Mouse (Mus musculus): ENCODE measurements around the gene Slc4a1.

The Slc4a1 gene

DNA sequence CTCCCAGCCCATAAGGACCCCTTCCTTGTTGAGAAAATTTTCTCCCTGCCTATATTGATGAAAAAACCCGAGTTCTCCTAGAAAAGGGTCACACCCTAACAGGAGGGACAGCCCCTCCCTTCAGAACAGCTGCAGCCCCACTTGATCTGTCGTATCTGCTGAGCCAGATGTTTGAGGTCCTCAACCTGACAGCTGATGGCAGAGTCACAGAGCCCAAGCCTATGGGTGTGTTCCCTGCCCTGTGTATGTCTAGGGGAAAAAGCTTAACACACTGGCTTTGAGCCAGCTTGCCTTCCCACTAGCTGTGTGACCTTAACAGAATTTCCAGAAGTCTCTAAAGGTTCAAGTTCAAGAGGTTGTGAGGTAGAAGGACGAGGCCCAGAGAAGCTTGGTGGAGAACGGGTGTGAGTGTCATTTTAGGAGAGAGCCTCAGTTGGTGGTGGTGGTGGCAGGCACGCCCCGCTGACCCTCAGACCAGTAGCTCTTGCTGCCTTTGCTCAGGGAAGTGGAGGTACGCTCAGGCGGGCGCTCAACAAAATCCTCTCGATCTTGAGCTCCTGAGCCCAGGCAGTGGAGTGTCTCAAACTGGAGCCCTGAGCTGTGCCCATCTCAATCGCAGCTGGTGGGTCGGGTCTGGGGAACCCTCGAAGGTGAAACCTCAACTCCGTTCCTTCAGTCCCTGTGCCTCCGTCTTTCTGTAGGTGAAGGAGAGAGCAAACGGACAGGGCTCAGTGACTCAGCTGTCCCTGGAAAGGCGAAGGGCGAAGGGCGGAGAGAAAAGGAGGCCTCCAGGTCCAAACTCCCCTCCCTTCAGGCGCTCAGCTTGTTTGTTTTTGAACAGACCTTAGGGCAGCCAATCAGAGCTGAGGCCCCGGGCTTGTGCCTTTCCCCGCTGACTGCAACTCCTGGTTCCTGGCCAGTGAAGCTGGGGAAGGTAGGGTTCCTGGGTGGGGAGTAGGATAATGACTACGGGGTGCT lies 9.5 kb upstream of the Slc4a1 start:
- intact Hi-C loops (cut with DNase I): loop anchor here (5.0 kb wide), 1 partner anchor 43 kb away; no protein-coding TSS in a partner anchor

DNA sequence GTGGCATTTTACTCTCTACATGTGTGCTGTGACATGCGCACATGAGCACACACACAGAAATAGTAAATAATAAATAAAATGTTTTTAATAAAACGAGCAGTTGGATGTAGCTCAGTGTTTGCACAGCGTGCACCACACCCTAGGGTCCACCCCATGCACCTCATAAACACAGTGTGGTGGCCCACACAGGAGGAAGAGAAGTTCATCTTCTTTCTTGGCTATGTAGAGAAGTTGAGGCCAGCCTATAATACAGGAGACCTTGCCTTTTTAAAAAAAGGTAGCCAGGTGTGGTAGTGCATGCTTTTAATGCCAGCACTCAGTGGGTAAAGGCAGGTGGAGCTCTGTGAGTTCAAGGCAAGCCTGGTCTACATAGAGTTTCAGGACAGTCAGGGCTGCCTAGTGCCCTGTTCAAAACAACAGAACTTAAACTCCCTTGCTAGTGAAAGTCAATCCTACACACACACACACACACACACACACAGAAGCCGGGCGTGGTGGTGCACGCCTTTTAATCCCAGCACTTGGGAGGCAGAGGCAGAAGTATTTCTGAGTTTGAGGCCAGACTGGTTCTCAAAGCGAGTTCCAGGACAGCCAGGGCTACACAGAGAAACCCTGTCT lies 8.2 kb upstream of the Slc4a1 start:
- intact Hi-C loops (cut with DNase I): no loop called here

DNA sequence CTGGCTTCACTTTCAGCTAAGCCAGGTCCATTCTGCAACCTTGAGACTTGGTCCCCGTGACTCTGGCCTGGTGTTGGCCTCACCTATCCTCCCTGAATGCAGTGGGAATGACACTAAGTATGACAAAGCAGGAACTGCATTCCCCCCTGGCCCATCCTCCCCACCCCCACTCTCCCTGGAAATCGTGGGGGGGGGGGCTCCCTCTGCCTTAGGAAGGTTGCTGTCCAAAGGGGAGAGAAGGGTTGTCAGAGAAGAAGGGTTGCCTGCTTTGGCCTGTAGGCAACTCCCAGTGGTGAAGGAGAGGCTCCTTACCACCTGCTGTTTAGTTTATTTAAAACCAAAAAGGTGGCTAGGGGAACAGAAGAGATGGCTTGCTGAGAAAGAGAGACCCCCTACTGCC lies 7.6 kb upstream of the Slc4a1 start:
- intact Hi-C loops (cut with DNase I): no loop called here

DNA sequence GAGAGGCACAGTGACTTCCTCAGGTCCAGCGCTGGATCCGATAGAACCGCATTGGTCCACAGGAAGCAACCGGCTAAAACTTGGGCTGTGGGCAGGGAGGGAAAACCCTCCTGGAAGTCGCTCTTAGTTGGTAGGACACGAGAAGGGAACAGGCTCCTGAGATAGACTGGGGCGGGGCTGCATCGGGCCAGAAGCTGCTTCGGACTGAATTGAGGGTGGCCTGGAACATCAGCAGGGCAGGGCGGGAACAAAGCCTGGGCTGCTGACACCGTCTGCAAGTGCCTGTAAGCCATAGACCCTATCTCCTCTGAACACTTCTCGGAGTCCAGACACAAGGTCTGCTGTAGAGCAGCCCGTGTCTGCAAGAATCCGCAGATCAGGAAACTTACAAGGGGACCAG lies 6.9 kb upstream of the Slc4a1 start:
- intact Hi-C loops (cut with DNase I): no loop called here

DNA sequence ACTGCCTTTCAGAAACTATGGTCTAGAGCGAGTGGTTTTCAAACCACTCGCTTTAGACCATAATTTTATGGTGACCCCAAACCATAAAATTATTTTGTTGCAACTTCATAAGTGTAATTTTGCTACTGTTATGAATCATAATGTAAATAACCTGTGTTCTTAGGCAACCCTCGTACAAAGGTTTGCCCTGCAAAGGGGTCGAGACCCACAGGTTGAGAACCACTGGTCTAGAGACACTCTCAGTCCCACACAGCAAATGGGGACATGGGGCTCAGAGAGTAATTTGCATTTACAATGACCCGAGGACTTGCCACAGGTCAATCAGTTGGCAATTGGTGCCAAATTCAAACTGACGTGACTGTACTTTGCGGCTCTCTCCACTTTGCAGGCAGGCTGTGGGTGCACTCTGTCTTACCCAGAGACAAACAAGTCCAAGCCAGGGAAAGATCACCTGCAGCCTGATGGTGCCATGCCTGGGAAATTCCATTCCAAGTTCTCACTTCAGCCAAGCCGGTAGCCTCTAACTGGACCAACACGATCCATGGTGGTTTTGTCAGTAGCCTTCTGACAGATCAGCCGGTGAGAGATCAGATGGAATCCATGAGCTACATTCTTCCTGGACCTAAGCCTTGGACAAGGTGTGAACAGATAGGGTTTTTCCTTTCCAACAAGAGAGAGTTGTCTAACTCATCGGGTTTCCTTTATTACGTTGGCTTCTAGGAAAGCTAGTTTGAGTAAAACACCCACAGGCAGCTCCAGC lies 6.1 kb upstream of the Slc4a1 start:
- intact Hi-C loops (cut with DNase I): no loop called here

DNA sequence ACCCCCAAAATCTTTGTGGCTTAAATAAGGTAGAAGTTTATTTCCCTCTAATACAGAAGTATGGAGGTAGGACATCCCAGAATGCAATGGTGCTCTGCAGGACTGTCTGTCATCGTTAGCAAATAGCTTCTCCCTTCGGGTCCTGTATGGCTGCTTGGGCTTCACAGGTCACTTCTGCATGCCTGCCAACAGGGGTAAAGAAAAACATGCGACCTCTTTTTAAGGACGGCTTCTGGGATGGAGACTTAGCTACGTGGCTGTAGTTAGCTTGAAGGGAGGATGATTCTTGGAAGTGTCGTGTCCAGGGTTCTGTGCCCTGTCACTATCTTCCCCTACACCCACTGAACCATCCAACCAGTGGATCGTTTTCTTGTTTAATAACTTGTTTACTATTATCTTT lies 4.3 kb upstream of the Slc4a1 start:
- intact Hi-C loops (cut with DNase I): no loop called here

DNA sequence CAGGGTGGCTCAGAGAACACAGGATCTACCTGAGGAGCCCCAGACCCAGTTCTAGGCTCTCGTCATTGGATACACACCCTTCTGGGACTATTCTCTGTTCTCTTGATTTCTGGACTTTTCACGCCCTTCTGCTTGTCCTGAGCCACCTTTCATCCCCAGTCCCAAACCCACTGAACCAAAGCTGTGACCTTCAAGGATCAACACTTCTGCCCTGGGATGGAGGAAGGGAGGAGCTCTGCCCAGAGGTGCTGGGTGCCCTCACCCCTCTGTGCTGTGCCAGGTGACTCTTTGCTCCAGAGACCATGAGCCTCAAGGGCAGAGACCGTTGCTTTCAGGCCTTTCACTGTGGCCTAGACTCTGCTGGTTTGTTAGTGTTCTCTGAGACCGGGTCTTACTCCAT lies 3.3 kb upstream of the Slc4a1 start:
- intact Hi-C loops (cut with DNase I): no loop called here

DNA sequence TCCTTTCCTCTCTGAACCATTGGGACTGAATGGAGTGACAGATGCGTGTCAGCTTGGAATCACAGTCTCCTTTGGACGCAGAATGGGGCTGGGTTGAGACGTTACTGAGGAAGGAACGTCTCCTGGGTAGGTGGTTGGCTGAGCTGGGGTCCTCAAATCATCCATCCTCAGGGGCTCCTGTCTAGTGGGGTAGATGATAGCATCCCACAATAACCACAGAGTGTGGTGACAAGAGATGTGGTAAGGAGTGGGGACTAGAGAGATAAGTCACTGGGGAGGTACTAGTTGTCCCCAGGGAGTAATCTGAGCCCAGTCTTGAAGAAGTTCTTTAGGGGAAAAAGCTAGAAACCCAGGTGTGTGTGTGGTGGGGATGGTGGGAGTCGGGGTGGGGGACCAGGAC lies 2.3 kb upstream of the Slc4a1 start:
- intact Hi-C loops (cut with DNase I): no loop called here

DNA sequence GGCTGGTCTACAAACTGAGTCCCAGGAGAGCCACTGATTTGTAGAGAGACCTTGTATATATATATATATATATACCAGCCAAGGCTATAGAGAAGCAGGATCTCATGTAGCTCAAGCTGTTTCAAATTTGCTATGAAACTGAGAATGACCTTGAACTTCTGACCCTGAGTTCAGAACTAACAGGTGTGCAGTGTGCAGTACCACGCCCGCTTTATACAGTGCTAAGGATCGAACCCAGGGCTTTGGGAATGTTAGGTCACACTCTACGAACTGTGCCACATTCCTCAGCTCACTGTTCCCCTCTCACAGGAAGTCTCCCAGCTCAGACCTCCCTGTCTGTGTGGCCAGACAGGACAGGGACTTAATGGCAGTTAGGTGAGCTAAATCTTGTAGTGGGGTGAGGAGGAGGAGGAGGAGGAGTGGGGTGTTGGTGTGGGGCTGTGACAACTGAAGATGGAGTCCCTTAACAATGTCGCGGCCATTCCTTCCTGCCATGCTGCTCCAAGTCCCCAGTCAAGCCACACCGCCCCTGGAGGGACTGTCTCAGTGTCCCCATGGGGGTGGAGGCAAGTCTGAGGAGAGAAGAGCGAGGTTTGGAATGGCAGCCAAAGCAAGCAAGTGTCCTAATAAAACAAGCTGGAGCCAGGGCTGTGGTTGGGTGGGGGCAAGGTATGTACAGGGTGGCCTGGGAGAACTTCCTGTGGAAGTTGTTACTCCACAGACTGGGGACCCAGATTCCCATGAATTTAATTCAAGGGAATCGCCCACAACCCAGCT lies 1.7 kb upstream of the Slc4a1 start:
- intact Hi-C loops (cut with DNase I): no loop called here

DNA sequence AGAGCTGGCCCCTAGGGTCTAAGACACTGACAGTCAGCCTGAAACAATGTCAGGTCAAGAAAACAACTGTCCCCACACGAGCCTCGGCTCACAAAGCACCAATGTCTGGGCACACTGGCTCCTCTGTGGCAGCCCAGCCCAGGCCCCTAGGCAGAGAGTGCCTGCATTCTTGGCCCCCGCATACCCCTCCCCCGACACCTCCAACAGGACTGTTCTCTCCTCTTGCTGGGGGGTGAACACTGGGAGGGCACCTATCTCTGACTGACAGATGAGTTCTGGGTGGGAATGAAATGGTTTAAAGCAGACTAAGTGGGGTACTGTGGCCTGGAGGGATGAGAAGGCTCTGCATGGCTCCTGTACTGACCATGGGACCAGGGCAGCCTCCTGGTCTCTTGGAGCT lies 304 bp downstream of the Slc4a1 start:
- intact Hi-C loops (cut with DNase I): no loop called here

DNA sequence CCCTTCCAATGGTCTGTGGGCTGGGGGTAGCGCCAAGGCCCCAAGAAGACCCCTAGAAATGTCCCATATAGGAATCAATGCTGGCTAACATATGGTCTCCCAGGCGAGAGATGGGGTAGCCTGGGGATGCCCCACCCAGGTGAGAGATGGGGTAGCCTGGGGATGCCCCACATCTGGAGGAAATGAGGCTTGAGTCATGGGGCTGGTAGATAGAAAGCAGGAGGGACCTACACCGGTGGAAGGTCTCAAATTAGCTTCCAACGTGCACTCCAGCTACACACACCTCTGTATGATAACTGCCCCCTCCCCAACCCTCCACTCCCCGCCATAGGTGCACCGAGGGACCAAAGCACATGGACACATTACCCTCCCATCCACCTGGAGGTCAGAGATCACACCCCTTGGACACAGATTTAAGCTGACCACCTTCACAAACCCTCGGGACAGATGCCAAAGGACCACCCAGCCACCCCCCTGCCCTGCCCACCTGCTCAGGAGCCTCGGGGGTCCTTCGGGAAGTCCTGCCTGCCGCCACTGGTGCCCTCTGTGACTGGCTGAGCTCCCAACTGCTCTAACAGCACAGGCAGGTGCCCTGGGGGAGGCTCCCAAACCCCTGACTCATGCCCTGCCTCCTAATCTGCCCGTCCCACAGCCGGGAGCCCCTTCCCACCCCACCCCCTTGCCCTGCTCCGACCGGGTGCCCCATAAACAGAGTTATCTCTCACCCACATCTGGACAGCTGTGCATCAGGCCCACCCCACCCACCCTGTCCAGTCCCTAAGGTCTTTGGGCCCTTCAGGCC lies 1.2 kb downstream of the Slc4a1 start:
- intact Hi-C loops (cut with DNase I): no loop called here

DNA sequence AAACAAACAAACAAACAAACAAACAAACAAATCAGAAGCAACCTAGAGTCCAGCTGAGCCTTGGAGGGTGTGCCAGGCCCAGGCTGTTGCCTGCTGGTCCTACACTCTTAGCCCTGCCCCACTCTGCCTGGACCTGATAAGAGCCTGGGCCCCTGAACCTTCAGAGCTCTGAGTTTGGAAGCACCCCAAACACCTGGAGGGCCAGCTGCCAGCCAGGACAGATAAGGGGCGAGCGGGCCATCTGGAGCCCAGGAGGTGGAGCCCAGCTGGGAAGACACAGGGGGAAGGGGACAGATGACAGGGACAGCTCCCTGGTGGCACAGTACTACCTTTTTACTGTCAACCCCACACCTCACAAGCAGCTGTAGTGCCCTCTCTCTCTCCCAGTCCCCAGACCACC lies 2.4 kb downstream of the Slc4a1 start:
- intact Hi-C loops (cut with DNase I): no loop called here

DNA sequence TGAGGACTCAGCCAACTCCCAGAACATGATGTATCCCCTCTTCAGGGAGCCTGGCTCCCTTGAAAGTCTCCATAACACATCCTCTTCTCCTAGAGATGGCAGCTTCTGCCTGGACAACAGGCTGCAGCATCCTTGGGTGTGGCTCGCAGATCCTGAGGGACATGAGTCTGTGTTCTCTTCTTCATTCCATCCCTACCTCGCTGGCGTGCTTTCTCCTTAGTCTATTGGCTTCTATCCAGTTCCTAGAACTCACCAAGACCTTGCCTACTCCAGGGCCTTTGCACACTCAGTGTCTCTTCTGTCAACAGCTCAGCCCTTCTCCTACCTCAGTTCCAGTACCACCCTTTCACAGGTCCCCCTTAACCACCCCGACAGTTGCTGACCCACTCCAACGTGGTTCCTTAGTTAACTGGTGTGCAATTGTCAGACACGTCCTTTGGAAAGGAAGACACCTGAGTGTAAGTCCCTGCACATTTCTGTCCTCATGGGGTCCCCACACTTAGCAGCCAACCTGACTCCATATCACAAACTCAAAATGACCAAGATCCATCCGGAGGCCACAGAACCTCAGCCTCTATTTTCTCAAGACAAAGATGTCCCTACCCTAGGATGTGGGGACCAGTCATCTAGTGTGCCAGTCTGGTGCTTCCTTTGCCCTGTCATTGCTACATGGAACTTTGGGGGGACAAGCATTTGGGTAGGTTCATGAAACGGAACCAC lies 4.1 kb downstream of the Slc4a1 start:
- intact Hi-C loops (cut with DNase I): no loop called here

DNA sequence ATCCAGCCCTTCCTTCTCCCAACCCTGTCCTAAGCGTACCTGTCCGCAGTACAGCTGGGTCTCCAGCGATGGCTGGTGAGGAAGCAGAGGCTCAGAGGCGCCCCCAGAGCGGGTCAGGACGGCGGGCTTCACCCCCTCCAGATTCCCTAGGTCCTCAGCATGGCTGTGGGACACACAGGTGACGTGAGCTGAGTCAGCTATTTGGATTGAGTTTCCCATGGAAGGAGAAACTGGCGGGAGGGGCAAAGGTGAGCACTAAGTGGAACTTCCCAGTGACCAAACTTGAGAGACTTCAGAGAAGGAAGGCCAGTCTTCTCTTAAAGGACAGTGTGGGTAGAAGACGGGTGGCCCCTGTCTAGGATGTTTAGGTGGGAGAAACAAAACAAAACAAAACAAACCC lies 7.6 kb downstream of the Slc4a1 start:
- intact Hi-C loops (cut with DNase I): no loop called here

DNA sequence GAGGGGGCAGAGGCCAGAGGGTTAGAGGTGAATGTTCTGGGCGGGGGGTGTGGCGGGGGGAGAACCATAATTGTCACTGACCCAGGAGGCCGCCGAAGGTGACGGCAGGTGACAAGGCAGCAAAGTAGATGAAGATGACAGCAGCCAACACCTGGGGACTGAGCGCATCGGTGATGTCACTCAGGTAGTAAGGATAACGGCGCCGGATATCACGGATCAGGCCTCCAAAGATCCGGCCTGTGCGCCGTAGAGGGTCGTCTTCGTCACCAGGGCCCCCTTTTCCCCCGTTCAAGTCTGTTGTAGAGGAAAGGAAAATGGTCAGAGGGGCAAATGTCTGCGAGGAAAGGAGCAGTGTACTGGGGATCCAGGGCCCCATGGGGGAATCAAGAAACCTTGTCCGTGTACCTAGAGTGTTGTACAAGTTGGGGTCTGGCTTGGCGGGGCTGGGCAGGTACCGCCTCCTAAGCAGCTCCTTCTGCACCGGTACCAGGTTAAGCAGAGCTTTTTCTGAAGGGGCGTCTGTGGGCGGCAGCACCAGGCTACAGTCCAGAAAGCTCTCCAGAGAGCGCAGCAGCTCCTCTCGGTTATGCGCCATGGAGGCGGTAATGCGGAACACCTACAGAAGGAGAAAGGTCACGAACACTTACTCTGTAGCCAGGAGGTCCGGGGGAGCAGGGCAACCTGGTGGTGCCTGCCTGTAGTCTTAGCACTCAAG lies 9.2 kb downstream of the Slc4a1 start:
- intact Hi-C loops (cut with DNase I): no loop called here

DNA sequence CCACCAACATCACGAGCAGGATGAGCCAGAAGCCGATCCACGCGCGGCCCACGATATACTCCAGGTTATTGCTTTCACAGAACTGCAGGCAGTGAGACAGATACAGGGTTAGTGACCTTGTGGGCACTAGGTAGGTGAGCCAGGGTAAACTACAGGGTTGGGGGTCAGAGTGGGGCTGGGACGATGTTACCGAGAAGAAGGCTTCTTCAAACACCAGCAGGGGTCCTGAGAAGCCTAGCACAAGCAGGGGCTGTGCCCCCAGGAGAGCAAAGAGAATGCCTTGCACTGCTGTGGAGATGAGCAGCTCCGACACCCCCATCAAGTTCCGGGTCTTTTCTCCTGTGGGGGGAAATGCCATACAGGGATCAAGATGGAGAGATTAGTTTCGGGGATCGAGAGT lies 9.8 kb downstream of the Slc4a1 start:
- intact Hi-C loops (cut with DNase I): no loop called here

DNA sequence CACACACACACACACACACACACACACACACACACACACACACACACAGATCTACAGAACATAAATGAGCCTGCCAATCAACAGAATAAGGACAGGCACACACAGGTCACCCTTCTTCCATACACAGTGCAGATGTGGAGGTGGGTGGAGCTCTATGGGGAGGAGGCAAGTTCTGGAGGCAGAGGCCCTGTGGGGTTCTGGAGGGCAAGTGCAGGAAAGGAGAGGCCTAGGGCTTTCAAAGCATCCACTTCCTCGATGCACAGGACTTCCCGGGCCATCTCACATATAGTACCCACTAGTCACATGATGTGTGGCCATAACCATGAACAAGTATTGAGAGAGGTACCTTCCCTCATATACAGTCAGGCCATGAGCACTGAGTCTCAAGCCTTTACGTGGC lies 10.5 kb downstream of the Slc4a1 start:
- intact Hi-C loops (cut with DNase I): no loop called here

DNA sequence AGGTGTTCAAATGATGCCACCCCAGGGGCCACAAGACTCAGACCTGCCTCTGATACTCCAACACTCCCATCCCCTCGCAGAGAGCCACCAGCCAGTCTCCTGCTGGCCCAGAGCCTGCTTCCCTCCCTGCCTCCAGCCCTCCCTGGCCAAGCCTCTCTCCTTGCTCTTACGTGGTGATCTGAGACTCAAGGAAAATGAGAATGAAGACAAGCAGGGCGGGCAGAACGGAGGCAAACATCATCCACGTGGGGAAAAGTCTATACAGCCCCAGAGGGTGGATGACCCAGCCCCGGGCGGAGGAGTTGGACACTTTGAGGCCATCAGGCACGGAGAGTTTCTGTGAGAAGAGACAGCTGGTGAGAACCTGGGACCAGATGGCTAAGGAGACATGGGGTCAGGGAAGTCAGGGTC lies 13.0 kb downstream of the Slc4a1 start:
- intact Hi-C loops (cut with DNase I): no loop called here

DNA sequence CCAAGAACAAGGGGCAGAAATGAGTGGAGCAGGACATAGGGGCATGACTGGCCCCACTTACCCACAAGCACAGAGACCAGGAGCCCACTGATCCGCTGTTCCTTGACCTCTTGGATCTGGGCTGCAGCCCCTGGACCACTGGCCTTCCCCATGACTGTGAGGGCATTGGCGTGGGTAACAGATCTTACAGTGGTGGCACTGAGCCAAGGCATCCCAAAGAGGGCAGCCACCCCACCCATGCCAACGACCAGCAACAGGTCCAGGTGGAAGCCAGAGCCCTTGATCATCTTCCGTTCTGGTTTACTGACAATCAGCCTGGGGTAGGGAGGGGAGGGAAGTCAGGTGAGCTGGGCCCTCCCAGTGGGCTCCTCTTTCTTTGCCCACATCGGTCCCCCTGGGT lies 13.6 kb downstream of the Slc4a1 start:
- intact Hi-C loops (cut with DNase I): no loop called here
